Mouse (Mus musculus) liver (tissue): ENCODE results near the gene Scaf1.
A peak's percentile ranks its signal among the peaks of the same experiment; 100 is the strongest.

Source experiments
- DNase-seq: peaks from one replicate; pipeline ENCODE4 v3.0.0-alpha.2; 2020; ENCODE audit warnings: mixed read lengths

Scaf1 gene

DNA sequence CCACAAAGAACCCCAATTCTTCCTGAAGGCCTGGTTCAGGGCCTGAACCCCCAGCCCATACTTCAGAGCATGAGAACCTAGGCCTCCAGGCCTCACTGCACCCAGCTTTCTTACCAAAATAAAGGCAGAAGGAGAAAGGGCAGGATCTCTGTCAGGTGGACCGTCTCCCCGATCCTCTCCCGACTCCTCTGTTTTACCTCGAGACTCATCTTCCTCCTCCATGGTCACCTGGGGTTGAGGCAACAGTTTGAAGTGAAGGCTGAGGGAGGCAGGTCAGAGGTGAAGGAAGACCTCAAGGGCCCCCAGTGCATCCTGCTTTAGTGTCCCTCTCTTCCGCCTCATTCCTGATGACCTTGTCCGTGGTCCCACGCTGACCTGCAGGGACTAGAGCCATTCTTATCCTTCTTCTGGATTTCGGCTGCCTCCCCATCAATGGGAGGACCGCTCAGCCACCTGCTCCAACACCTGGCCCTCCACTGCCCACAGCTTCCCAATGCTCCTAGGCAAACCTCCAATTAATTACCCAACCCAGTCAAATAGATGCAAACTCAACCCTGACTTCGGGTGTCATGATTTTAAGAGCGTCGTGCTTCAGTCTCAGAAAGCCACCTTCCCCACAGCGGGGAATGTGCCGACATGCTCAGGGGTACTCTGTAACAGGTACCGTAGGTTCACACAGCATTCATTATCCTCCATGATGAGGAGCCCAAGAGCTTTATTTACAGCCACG is 2.6 kb downstream of the Scaf1 start:
- DNase-seq = no peak

DNA sequence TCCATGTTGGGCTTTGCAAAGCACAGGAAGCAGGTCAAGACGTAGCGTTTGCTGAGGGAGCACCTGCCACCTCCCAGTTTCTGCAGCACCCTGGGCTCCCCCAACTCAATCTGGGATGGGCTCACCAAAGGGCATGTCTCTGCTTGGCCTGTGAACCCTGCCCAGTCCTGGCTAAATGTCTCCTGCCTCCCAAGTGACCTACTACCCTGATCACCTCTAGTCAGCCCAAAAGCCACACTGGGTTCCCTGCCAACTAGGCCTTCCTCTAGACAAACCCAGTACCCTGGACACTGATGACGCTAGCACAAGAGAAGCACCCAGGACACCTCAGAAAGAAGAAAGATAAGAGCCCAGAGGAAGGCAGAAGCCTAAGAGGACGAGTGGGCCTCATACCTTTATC is 3.3 kb downstream of the Scaf1 start:
- DNase-seq = no peak

DNA sequence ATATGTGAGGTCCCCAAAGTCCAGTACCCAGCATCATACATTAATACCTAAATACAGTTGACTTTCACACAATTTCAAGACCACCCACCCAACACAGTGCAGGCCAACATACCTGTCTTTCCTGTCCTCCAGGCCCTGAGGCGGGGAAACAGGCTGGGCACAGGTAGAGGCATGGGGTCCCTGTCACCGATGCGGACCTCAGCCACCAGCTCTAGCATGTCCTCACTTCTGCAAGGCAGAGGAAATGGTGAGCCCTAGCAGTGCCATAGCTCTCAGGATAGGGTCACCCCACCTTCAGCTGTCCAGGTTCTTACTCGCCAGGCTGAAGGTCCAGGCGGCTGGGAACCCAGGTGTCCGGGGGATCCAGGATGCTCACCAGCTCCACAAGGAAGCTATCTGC is 4.2 kb downstream of the Scaf1 start:
- DNase-seq = no peak

DNA sequence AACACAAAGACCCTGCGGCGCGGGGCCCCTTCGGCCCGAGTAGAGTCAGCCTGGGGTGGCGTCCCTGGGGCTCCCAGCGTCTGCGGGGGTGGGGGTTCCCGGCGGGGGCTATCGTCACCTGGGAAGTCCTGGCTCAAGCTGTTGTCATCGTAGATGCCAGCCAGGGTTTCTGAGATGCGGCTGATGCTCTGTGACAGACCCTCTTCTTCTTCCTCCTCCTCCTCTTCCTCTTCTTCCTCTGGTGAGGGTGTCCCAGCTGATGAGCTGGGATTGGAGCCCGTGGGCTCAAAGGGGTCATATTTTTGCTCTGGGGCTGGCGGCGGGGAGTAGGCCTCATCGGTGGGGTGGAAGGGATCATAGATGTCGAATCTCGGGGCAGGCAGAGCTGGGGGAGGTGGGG is 7.8 kb downstream of the Scaf1 start:
- no peak for DNase-seq

DNA sequence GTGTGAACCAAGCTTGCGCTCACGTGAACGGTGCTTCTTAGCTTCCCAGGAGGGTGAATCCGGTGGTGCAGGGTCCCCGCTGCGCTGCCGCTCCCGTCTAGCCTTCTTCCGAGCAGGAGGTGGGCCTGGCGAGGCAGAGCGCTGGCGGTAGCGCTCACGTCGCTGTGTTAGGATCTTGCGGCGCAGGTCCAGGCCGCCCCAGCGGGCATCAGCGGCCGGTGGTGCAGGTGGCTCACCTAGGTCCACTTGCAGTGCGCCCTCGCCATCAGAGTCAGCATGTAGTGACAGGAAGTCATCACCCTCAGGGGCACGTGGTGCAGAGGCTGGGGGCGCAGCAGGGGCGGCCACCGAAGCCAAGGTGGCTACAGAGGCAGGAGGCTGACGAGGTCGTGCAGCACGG is 8.3 kb downstream of the Scaf1 start:
- DNase-seq = no peak

DNA sequence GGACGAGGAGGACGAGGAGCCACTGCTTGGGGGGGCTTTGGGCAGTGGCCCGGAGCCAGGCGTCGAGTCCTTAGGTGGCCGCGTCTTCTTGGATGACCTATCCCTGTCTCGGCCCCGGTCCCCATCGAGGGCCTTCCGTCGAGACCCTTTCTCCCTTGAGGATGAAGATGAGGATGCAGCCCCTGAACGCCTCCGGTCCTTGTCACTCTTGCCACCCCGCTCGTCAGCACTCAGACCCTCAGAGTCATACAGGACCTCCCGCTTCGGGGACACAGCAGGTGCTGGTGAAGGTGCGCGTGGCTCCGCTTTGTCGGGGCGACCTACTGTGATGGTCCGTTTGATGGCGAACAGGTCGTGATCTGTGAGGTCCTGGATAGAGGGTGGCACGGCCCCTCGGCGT is 9.0 kb downstream of the Scaf1 start:
- DNase-seq = no peak

DNA sequence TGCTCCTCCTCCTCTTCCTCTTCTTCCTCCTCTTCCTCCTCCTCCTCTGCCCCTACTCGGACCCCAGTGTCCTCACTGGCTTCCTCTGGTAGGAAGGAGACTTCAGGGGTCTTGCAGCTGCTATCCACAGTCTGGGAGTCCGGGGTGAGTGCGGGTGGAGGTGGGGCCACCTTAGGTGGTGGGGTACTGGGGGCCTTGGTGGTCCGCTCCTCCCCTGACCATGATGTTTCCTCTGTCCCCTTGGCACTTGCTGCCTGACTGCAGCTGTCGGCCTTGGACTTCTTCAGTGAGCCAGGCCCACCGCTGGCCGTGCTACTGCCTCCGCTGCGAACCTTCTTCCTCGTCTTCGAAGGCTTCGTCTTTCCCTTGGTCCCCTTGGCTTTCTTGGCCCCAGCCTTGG is 9.7 kb downstream of the Scaf1 start:
- no peak for DNase-seq

DNA sequence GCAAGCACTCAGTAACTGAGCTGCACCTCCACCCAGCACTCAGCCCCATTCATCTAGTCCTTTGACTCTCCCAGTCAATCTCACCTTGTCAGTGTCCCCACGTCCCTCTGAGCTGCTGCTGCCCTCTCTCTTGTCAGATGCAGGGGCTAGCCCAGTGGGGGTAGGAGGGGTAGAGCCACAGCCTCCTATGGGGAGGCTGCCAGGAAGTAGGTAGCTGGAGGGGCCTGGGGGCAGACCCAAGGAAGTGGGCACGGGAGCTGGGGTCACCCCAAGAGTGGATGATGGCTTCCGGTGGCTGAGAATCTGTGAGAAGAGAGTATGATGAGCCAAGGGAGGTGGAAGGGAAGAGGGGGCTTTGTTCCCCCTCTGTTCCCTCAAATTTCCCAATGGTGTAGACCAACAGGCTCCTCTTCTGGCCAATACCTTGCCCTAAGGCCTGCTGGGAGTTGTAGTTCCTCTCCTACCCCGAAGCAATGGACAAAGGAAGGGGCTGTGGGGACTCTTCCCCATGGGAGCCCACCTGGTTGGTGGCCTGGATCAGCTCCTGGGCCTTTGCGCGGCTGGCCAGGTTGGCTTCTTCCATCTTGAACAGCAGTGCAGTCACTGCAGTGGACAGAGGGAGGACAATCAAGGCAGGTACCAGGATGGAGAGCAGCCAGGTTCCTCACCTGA is 10.7 kb downstream of the Scaf1 start:
- DNase-seq = no peak

DNA sequence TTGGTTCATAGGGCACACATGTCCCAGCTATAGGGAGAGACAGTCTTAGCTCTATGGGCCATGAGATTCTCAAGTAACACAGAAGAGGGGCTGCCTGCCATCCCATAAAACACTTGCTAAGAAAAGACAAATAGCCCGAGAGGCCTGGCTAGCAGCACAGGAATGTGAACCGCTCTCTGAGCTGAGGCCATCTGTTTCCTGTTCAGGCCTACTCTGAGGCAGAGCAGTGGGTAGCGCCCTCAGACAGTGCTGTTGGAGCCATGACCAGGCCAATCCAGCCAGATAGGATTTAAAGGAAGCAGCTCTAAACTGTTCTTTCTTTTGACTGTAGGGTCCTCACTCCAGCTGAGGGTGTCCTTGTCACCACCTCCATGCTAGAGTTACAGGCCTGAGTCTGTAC is 11.6 kb downstream of the Scaf1 start:
- no peak for DNase-seq

DNA sequence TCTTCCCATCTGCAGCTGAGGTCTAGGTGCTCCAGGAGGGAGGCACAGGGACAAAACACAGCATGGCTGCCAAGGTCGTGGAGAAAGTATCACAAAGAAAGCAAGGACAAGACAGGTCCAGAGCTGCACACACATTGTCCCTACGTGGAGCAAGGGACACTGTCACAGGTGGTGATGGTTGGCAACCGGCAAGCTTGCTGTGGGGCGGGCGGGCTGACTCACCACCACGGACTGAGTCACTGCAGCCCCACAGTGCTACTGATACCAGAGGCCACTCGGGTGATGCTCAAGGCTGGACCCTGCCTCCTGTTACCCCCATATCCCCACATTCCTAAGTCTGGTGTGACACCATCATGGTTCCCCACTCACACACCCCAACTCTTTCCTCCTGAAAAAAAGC is 13.7 kb downstream of the Scaf1 start:
- DNase-seq = no peak

DNA sequence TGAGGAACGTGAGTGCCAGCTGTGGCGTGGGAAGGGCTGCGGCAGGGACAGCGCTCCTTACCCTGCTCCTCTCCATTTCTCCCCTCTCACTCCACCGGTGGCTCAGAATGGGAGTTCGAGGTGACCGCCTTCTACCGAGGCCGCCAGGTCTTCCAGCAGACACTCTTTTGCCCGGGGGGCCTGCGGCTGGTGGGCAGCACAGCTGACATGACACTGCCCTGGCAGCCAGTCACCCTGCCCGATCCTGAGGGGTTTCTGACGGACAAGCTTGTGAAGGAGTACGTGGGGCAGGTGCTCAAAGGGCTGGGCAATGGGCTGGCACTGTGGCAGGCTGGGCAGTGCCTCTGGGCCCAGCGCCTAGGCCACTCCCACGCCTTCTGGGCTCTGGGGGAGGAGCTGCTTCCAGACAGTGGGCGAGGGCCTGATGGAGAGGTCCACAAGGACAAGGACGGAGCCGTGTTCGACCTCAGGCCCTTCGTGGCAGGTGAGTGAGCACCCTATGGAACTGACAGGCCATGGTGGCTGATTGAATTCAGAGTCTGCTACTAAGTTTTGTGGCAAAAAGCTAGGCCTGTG is 15.5 kb downstream of the Scaf1 start:
- no peak for DNase-seq

DNA sequence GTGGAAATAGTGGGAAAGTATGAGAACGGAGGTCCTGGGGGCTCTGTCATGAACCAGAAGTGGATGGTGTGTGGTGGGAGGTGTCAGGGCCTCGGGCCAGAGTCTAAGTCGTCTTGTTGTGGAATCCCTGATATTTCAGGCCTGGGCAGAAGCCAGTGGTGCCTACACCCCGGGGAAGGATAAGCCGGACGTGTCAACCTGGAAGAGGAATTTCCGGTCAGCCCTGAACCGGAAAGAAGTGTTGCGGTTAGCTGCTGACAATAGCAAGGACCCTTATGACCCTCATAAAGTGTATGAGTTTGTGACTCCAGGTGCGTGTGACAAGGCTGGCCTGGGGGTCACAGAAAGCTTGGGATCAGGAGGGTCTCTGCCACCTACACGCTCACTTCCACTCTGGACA is 16.4 kb downstream of the Scaf1 start:
- DNase-seq = no peak

DNA sequence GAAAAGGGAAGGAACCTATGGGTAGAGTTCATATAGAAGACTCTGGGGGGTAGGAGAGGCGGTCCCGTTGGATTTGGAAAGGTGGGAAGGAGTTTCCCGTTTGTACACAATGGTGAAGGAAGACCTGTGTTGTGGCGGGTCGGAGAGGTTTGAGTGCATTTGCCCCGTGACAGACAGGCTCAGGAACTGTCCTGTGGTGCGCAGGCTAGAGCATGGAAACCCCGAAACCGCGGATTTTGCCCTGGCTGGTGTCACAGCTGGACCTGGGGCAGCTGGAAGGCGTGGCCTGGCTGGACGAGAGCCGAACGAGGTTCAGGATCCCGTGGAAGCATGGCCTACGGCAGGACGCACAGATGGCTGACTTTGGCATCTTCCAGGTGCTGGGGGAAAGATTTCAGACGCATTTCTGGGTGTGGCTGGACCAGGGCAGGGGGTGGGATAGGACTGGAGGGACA is 17.6 kb downstream of the Scaf1 start, which contains the start of gene Bcl2l12:
Bcl2l12 (minus strand) TSS at position 212 of the 455 bp plus-strand sequence.
- peak; percentile 73 for DNase-seq

DNA sequence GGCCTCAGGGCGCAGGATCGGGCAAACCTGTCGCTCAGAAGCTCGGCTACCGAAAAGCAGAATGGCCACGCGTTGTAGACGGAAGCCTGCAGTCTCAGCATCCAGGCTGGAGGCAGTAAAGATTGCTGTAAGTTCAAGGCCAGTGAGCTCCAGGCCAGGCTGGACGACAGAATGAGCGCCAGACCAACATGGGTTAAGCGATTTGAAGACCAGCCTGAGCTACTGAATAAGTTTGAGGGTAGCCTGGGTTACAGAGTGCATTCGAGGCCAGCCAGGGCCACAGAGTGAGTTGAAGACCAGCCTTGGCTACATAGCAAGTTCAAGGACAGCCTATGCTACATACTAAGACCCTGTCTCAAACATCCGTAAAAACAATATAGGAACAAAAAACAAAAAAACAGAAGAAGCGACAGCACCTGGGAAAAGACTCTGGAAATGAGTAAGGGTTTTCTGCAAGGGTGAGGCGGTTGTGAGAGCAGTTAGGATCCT is 18.2 kb downstream of the Scaf1 start:
- DNase-seq = no peak

DNA sequence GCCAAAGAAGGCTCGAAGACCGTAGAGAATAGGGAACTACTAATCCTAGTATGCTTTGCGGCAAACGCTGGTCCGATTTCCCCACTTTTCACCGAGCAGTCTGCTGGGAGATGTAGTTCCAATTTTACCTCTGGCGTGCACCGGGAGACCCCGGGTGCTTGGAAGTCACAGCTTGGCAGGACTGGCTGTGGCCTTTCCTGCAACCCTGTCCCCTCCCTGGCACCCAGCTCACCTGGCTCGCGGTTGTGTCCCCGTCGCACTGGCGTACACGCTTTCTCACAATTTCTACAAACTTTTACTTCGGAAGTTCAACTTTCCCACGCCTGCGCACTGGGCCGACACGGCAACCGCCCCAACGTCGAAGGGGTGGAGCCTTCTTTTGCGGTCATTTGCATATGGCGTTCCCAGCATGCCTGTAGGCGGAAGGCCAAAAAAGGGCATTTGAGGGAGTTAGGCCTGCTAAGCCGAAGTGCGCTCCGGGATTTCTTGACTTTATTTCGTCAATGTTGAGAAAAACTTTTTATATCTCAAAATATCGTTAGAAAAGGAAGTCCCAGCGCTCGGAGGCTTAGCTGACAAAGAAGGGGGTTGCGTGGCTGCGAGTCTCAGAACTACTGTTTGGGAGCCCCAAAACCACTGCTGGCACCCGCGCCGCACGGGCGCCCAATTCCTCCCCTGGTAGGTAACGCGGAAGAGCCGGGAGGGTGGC is 18.8 kb downstream of the Scaf1 start, which contains the start of gene Irf3:
Irf3 (plus strand) TSS at position 418 of the 709 bp plus-strand sequence.
- DNase-seq = peak; percentile 96

DNA sequence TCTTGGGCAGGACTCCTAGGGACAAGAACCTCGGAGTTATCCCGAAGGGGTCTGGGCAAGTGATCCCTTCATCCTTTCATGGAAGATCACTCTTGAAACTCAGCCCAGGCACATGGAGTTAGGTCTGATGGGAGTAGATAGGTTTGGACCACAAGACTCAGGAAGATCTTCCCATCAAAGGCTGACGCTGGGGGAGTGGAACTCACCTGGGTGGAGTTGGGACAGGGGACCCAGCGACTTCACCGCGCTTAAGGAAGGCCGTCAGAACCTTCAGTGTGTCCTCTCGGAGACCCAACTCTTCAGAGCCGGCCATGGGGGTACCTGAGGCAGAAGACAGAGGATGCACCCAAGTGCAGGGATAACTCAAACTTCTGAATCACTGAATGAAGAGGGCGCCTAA is 19.5 kb downstream of the Scaf1 start:
- DNase-seq = no peak

DNA sequence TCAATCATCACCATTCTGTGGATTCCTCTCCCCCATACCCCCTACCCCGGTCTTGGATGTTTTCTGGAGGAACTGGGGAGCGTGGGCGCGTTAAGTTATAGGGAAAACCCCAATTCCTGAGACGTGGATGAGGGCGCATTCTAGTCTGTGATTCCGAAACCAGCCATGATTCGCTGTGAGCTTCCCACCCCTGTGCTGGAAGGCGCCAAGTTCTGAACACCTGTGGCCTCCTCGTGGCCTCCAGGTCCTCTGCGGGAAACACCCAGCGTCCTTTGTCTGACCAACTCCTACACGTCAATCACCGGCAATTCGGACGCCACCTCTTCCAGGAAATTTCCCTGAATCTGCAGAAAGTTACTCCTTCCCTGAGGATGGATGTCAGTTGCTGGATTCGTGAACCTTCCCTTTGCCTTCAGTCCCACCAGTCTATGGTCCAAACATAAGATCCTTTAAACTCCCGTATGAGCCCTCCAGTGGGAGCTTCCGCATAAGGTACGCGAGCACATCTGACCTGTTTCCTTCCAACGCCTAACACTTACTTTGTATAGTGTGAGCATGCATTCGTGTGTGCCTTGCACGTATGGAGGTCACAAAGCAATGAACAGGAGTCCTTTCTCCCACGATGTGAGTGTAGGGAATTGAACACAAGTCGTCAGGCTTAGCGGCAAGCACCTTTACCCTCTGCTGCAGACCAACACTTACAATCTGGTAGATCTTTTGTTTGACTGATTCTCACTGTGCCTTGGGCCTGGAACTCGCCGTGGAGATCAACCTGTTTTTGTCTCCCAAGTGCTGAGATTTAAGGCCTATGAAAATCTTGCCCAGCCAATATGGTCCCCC is 29.1 kb downstream of the Scaf1 start:
- no peak for DNase-seq

DNA sequence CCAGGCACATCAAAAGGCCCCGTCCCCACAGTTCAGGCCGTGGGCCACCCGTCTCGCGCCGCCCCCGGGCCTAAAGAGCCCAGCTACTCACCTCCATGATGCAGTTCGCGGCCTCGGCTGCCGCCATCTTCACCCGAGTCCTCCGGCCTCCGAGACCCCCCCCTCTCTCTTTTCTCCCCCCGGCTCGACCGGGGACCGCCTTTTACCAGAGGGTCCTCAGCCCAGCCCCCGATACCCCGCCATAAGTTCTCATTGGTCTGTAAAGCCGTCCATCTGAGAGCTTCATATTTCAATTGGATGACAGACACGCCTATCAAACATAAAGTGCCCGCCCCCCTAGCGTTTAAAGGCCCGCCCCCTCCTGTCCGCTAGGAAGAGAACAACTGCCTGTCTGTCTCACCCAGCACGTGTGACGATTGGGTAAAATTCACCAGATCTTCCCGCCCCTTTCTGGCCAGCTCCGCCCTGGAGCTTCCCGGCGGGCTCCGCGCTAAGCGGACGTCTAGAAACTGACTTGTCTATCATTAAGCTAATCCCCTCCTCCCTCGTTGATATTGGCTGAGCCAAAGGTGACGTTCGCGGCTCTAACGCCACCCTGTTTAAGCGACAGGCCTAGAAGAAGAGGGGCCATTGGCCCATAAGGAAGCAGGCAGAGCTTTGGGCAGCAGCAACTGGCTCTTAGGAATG is 29.8 kb downstream of the Scaf1 start, which contains the start of gene Prmt1:
Prmt1 (minus strand) TSS at position 377 of the 687 bp plus-strand sequence.
- DNase-seq = peak; percentile 98

DNA sequence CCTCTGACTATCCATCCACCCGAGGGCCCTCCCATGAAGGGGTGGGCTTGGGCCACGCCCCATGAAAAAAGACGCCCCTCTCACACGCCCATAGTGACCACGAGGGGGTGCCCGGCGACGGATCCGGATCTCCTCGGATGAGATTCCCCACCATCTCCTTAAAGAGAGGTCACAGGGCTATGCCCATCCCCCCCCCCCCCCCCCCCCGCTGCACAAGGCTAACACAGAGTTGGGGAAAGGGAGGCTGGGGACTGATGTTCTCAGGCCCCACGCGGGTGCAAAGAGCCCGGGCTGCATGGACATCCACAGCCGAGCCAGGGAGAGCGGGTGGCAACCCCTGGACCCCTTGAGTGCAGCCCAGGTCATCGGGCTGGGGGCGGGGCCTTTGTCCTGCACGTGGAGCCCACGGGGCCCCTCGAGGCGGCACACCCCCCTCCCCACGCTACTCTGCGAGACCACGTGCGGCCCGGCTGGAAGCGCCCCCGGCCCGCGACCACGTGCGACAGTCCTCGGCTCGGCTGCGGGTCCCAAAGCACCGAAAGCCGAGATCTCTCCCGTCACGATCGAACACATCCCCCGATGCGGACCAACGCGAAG is 30.5 kb downstream of the Scaf1 start:
- DNase-seq = peak; percentile 79

DNA sequence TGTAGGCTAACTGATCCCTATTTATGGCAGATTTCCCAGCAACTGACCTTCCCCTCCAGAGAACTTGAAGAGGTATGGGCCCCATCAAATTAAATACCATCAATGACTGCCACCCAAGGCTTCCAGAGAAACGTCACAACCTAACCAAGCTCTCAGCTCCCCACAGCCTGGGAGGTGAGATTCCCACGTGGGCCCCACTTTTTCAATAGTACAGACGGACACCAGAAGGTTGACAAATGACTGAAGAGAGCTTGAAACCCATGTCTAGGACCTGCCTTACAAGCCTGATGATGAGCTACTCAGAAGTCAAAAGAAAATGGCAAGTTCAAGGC is 31.4 kb downstream of the Scaf1 start:
- DNase-seq = no peak
